Comparison of ENCODE assay signal across 8 mouse cellular contexts in the genomic region with DNA sequence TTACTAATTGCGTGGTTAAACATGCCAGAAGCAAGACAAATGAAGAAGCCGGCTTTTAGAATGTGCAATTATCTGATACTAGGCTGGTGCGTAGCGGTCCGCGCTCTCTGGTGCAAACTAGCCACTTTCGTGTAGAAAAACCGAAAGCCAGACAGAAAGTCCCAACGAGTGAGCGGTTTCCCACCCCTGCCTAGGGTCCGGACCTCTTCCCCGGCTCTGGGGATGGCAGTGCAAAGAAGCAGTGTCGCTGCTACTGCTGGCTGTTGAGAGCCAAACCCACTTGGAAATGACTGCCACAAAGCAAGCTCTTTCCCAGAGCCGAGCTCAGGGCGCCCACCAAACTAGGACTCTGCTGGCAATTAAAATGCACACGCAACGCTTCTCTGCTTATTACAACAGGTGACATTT. TPM values are rescaled to one million over a fixed set of nuclear protein-coding genes. Genes with fewer than 3 reads are reported as not detected.
DNase-seq lines count a peak whose midpoint lies in the region; ATAC-seq and TF ChIP-seq lines count a peak whose summit lies in the region.

No protein-coding gene starts in this region.

- H3K36me3 ChIP-seq in lung, postnatal 0 days (ENCODE audit: insufficient read depth, low read length): no peaks in the 10 kb centered on the region
- H3K36me3 ChIP-seq in heart, embryonic 14.5 days (ENCODE audit: control insufficient read depth, insufficient read depth, low read length): no peaks in the 10 kb centered on the region

- no peak overlapping the region for H3K9ac ChIP-seq in lung, postnatal 0 days (replicated peaks; ENCODE audit: low read depth)
- no peak overlapping the region for H3K9ac ChIP-seq in heart, embryonic 14.5 days (ENCODE audit: low read length)

- no peak overlapping the region for H3K27ac ChIP-seq in lung, postnatal 0 days (ENCODE audit: low read length)
- H3K27ac ChIP-seq in heart, embryonic 14.5 days (replicated peaks in 1 of 2; ENCODE audit: control insufficient read depth in 1 of 2, insufficient read depth in 1 of 2, low read depth in 2 of 2, low read length in 2 of 2): no peak overlapping the region

- H3K4me3 ChIP-seq in lung, postnatal 0 days (ENCODE audit: low read depth, low read length): 0 out of 2 replicates have a peak overlapping the region, but pooled peaks have one; percentile 48
- H3K4me3 ChIP-seq in heart, embryonic 14.5 days (ENCODE audit: control insufficient read depth in 1 of 2, insufficient read depth in 1 of 2, low read depth in 1 of 2, low read length in 2 of 2): peak overlapping the region in 1 of 2 experiments; percentile 23; a peak in 2 of 4 replicates

- ATAC-seq in lung, postnatal 0 days: no peak
- no peak for ATAC-seq in heart, embryonic 14.5 days (ENCODE audit: insufficient number of reproducible peaks, insufficient read depth, low FRiP score, low read depth)

- TF ChIP-seq CTCF in lung, postnatal 0 days (IDR thresholded peaks at IDR 0.05): no peak

- WGBS in lung, postnatal 0 days: 6% methylated on average over 17 of the region's 17 CpGs
- WGBS in heart, embryonic 14.5 days: 4% methylated on average over 17 of the region's 17 CpGs

- peaks cover 10% of the 10 kb centered on the region; the same call in 1 of the 2 replicates for H3K4me1 ChIP-seq in lung, postnatal 0 days (ENCODE audit: insufficient read depth, low read depth, low read length)
- peaks cover 2 to 31% of the 10 kb centered on the region in 2 experiments; a peak in 3 of 4 replicates for H3K4me1 ChIP-seq in heart, embryonic 14.5 days (ENCODE audit: control insufficient read depth in 2 of 2, insufficient read depth in 2 of 2, low read length in 2 of 2)

- no peak for TF ChIP-seq EP300 in lung, postnatal 0 days (IDR thresholded peaks at IDR 0.05)

- no peaks in the 10 kb centered on the region for H3K9me3 ChIP-seq in lung, postnatal 0 days (ENCODE audit: low read length)
- no peaks in the 10 kb centered on the region for H3K9me3 ChIP-seq in heart, embryonic 14.5 days (ENCODE audit: control insufficient read depth, low read length)

- peak; percentile 28 for DNase-seq in adrenal gland, adult 2 months
- DNase-seq in adrenal gland, postnatal 25 days: no peak
- no peak for DNase-seq in lung, postnatal 0 days (ENCODE audit: low spot score)
- no peak for DNase-seq in lung, postnatal 25 days (ENCODE audit: low spot score)
- peak; percentile 38 to 62 for DNase-seq in kidney, postnatal 4 days
- peak; percentile 63 for DNase-seq in neural tube, embryonic 10.5 days (ENCODE audit: extremely low spot score, low spot score)
- DNase-seq in ovary, postnatal 10 days (ENCODE audit: low spot score): no peak

- peaks cover 77% of the 10 kb centered on the region for H3K27me3 ChIP-seq in lung, postnatal 0 days (replicated peaks; ENCODE audit: insufficient read depth, low read length)
- H3K27me3 ChIP-seq in heart, embryonic 14.5 days (ENCODE audit: control insufficient read depth, insufficient read depth, low read length): peaks cover 62% of the 10 kb centered on the region

- H3K4me2 ChIP-seq in lung, postnatal 0 days (replicated peaks; ENCODE audit: low read depth, low read length): peak overlapping the region; percentile 33; the same call in 1 of the 2 replicates
- H3K4me2 ChIP-seq in heart, embryonic 14.5 days (ENCODE audit: low read length): peak overlapping the region; percentile 96; the same call in 1 of the 2 replicates

RNA-seq across cellular contexts. Expression of gene Rnf220, which starts 3.7 kb away (rescaled TPM):
- 10 to 100 TPM; 79.4 to 97.0 TPM for total RNA-seq in adrenal gland, adult 2 months (2021)
- 111 and 119 TPM in 2 replicates for polyA plus RNA-seq in adrenal gland, adult 2 months (2012; rRNA removed)
- 83.6 and 102 TPM in 2 replicates for total RNA-seq in adrenal gland, postnatal 25 days (2021)
- polyA plus RNA-seq in lung, postnatal 0 days (2015; fragmentation: Nextera tagmentation; extraction: Ambion mirVana): 47.9 and 50.7 TPM in 2 replicates
- 31.5 and 36.4 TPM in 2 replicates for polyA plus RNA-seq in heart, embryonic 14.5 days (2014; fragmentation: Nextera tagmentation; extraction: Ambion mirVana)

RNA-seq across cellular contexts. Expression of gene Eri3, which starts 57.0 kb away (rescaled TPM):
- 10 to 100 TPM; 60.3 to 69.1 TPM for total RNA-seq in adrenal gland, adult 2 months (2021)
- 131 and 142 TPM in 2 replicates for polyA plus RNA-seq in adrenal gland, adult 2 months (2012; rRNA removed)
- 67.9 and 76.2 TPM in 2 replicates for total RNA-seq in adrenal gland, postnatal 25 days (2021)
- polyA plus RNA-seq in lung, postnatal 0 days (2015; fragmentation: Nextera tagmentation; extraction: Ambion mirVana): 75.1 and 79.3 TPM in 2 replicates
- 128 and 130 TPM in 2 replicates for polyA plus RNA-seq in heart, embryonic 14.5 days (2014; fragmentation: Nextera tagmentation; extraction: Ambion mirVana)

Comparison
In these comparisons a context has a peak if more than half of its experiments do, and no peak if none do; other contexts are left out.
1. DNase-seq: peak in adrenal gland, adult 2 months (single experiment), kidney, postnatal 4 days (2 of 2) and neural tube, embryonic 10.5 days (single experiment); none in adrenal gland, postnatal 25 days (single experiment), lung, postnatal 0 days (single experiment), lung, postnatal 25 days (single experiment) and ovary, postnatal 10 days (single experiment).